Mouse (Mus musculus) ES-E14 (cell line): ENCODE data around the gene Copg2.

ENCODE experiments used
- CHD2 ChIP-seq: IDR thresholded peaks from 2 replicates; pipeline ENCODE4 v1.6.1; 2014; ENCODE audit warnings: mild to moderate bottlenecking, low read depth, low read length, inconsistent platforms
- HCFC1 ChIP-seq: IDR thresholded peaks from 2 replicates; pipeline ENCODE4 v1.6.1; 2012; ENCODE audit warnings: low read length, inconsistent platforms, borderline replicate concordance; ENCODE audit not compliant: insufficient read depth
- MAFK ChIP-seq: IDR thresholded peaks from 2 replicates; pipeline ENCODE4 v1.6.1; 2014; ENCODE audit warnings: mild to moderate bottlenecking, low read depth, low read length, inconsistent platforms; ENCODE audit not compliant: insufficient read depth
- ZC3H11A ChIP-seq: IDR thresholded peaks from 2 replicates; pipeline ENCODE4 v1.6.1; 2012; ENCODE audit warnings: low read depth, mild to moderate bottlenecking, inconsistent platforms, low read length, borderline replicate concordance
- ZNF384 ChIP-seq: IDR thresholded peaks from 2 replicates; pipeline ENCODE4 v1.6.1; 2012; ENCODE audit warnings: low read depth, low read length, inconsistent platforms

- no peak for TF ChIP-seq HCFC1
- TF ChIP-seq ZNF384: no peak
- TF ChIP-seq CHD2: no peak
- TF ChIP-seq MAFK: no peak
- TF ChIP-seq ZC3H11A: no peak
Measured at GRCm38 (mm10) chr6:30749042-30749689, 147.4 kb downstream of the Copg2 start.
